Mouse (Mus musculus) cerebellum, adult 2 months (tissue): Measurements from ENCODE around the gene Snx13. TPM values are rescaled to one million over a fixed set of nuclear protein-coding genes. Genes with fewer than 3 reads are reported as not detected.

Source experiments
- DNase-seq, 2 experiments: peaks; one replicate each; pipeline ENCODE4 v3.0.0; 2021
- H3K27ac ChIP-seq: fragments of 200-500 bp; 2 replicates; pipeline ENCODE4 v1.5.1; 2012; ENCODE audit warnings: low read length, control low read depth, inconsistent platforms; ENCODE audit not compliant: insufficient read depth
- H3K27me3 ChIP-seq: fragments of 200-500 bp; 2 replicates; pipeline ENCODE4 v1.6.1; 2012; ENCODE audit warnings: inconsistent platforms, mild to moderate bottlenecking, low read length, moderate library complexity; ENCODE audit not compliant: control insufficient read depth, insufficient read depth
- H3K4me1 ChIP-seq: fragments of 200-500 bp; 2 replicates; pipeline ENCODE4 v1.6.1; 2011; ENCODE audit warnings: low read length; ENCODE audit not compliant: control insufficient read depth, insufficient read depth
- H3K4me3 ChIP-seq: fragments of 200-500 bp; replicated peaks from 2 replicates; pipeline ENCODE3; 2011; ENCODE audit warnings: mild to moderate bottlenecking, low read depth, low read length, control low read depth; ENCODE audit not compliant: insufficient read depth
- CTCF ChIP-seq: fragments of 200-500 bp; IDR thresholded peaks from 2 replicates; pipeline ENCODE4 v1.5.1; 2011; ENCODE audit warnings: low read depth, mild to moderate bottlenecking, control low read depth, low read length, moderate library complexity, borderline replicate concordance; ENCODE audit not compliant: insufficient read depth
- POLR2A ChIP-seq: fragments of 200-500 bp; IDR thresholded peaks from 2 replicates; pipeline ENCODE4 v1.6.1; 2011; ENCODE audit warnings: low read length, control low read depth, borderline replicate concordance; ENCODE audit not compliant: insufficient read depth
- whole genome bisulfite sequencing: fragments of 180-500 bp; shearing (Covaris S2); methylation state at CpG from one replicate; pipeline ENCODE4 v1.1.7; 2018; 5-methylcytosine and 5-hydroxymethylcytosine counted together
- polyA plus RNA-seq: library from polyadenylated mRNA; depleted of rRNA; stranded (reverse); fragments of >200 nt; gene quantifications from 2 replicates; pipeline ENCODE4 v1.2.3, GENCODE M21; 2012

Snx13 gene
- polyA plus RNA-seq, 1 experiment: 27.8 TPM

GRCm38 (mm10) chr12:35013950-35014349 is 33.0 kb upstream of the Snx13 start:
- Histone ChIP-seq H3K27ac (no peak overlapping the region), H3K4me1 (no peaks in the 10 kb centered on the region), H3K27me3 (no peaks in the 10 kb centered on the region), H3K4me3 (no peak overlapping the region)
- whole genome bisulfite sequencing: 44% methylated on average over 2 of the region's 2 CpGs
- no peak for DNase-seq
- TF ChIP-seq CTCF (no peak), POLR2A (no peak)

- TF ChIP-seq CTCF (peak; percentile 9; the same call in 1 of the 2 replicates), POLR2A (no peak)
- no peaks in the 10 kb centered on the region for H3K27me3 ChIP-seq
- 56% methylated on average over 3 of the region's 3 CpGs for WGBS
- H3K4me1 ChIP-seq: no peaks in the 10 kb centered on the region
- no peak for DNase-seq
- no peak overlapping the region for H3K27ac ChIP-seq
- H3K4me3 ChIP-seq: no peak overlapping the region
Observed at GRCm38 (mm10) chr12:35016056-35016455, 30.9 kb upstream of the Snx13 start.

DNA sequence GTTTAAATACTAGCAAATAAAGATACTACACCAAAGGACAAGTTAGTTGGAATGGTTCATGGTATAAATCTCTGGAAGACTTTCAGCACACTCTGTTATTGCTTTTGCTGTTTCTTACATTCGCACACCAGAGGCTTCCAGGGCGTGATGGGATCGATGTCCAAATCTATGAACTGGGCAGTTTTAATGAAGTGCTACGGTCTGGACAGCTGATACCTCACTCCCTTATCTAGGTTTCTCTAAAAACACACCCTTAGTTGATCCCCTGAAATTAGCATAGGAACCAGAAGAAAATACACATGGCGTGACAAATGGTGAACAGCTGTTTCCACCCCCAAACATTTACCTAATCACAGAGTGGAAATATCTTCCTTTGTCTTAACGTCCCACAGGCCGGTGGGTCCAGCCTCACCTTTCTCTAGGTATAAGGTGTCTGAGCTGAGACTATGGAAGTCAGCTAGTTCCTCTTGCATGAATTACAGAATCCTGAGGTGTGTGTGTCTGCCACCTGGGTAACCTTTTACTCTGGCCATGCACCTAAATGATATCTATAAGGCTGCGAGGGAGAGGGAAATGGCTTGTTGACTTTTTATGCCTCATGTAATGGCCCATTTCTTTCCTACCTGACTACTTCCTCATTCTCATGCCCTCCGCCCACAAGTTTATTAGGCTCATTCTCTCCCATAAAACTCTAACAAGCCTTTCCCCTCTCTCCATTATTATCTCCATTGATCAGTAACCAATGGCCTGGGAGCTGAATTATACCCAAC is 30.3 kb upstream of the Snx13 start:
- TF ChIP-seq CTCF: no peak
- TF ChIP-seq POLR2A: no peak
- 94% methylated on average over 9 of the region's 9 CpGs for WGBS
- no peak for DNase-seq
- no peak overlapping the region for H3K27ac ChIP-seq
- no peaks in the 10 kb centered on the region for H3K4me1 ChIP-seq
- no peaks in the 10 kb centered on the region for H3K27me3 ChIP-seq
- H3K4me3 ChIP-seq: no peak overlapping the region

GRCm38 (mm10) chr12:35018679-35019237 is 28.2 kb upstream of the Snx13 start:
- Histone ChIP-seq H3K4me1 (no peaks in the 10 kb centered on the region), H3K27me3 (no peaks in the 10 kb centered on the region), H3K27ac (no peak overlapping the region), H3K4me3 (no peak overlapping the region)
- TF ChIP-seq CTCF (no peak), POLR2A (no peak)
- no peak for DNase-seq
- WGBS: 79% methylated on average over 9 of the region's 9 CpGs

DNA sequence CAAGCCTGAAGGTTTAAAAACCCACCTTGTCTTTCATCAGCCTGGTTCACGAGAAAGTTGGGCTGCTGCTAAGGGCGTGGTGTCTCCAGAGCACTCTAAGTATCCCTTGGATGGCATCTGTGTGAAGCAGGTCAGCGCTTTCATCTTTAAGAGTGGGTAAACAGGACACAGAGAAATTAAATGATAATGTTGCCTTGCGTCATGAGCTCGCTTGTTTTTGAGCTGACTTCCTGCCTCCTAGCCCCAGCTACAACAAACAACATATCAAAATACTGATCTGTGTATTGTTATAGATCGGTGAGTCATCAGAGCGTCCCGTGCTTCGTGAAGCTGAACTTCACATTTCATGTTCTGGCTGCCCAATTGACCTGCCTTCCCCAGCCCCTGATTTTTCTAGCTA is 25.7 kb upstream of the Snx13 start:
- TF ChIP-seq POLR2A (no peak), CTCF (no peak)
- no peaks in the 10 kb centered on the region for H3K4me1 ChIP-seq
- DNase-seq: no peak
- no peak overlapping the region for H3K4me3 ChIP-seq
- WGBS: 90% methylated on average over 9 of the region's 9 CpGs
- no peak overlapping the region for H3K27ac ChIP-seq
- H3K27me3 ChIP-seq: no peaks in the 10 kb centered on the region

DNA sequence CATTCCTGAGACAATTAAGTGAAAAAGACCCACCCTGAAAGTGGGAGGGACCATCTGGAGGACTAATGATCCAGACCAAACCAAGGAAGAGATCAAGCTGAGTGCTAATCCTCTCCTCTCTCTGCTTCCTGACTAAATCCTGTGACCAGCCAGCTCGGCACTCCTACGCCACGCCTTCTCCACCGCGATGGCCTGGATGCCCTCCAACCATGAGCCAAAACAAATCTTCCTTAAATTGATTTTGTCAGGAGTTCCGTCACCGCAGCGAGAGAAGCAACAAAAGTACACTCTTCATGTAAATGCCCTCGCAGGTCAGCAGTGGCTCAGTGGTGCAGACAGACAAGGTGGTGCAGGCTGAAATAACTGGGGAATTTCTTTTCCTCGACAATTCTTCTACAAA is 24.9 kb upstream of the Snx13 start:
- H3K27me3 ChIP-seq: no peaks in the 10 kb centered on the region
- no peaks in the 10 kb centered on the region for H3K4me1 ChIP-seq
- WGBS: 25% methylated on average over 10 of the region's 10 CpGs
- no peak overlapping the region for H3K27ac ChIP-seq
- H3K4me3 ChIP-seq: no peak overlapping the region
- TF ChIP-seq CTCF: no peak
- DNase-seq: no peak

- 66% methylated on average over 4 of the region's 4 CpGs for WGBS
- H3K4me1 ChIP-seq: no peaks in the 10 kb centered on the region
- TF ChIP-seq POLR2A: no peak
- TF ChIP-seq CTCF: no peak
- H3K4me3 ChIP-seq: no peak overlapping the region
- H3K27me3 ChIP-seq: no peaks in the 10 kb centered on the region
- DNase-seq: no peak
- H3K27ac ChIP-seq: no peak overlapping the region
Observed at GRCm38 (mm10) chr12:35025916-35026432, 21.0 kb upstream of the Snx13 start.

- TF ChIP-seq CTCF: no peak
- 27% methylated on average over 1 of the region's 1 CpGs for WGBS
- Histone ChIP-seq H3K4me3 (no peak overlapping the region), H3K27me3 (no peaks in the 10 kb centered on the region), H3K4me1 (no peaks in the 10 kb centered on the region), H3K27ac (no peak overlapping the region)
- DNase-seq: no peak
Observed at GRCm38 (mm10) chr12:35027533-35027932, 19.5 kb upstream of the Snx13 start.
